ENCODE assay signal across 13 mouse cellular contexts in genomic region chr11:32718979-32719378, GRCm38 (mm10).
"Had no signal": no experiment of that assay in that cellular context is flagged by ENCODE, and none has a peak within 500 bp of the region (broad histone marks: within the 10 kb centered on the region; RNA-seq: fewer than 3 reads in every experiment).

No protein-coding gene starts in this region.

- H3K4me1 ChIP-seq: midbrain, embryonic 12.5 days; neural tube, embryonic 12.5 days had no signal

- H3K27ac ChIP-seq: kidney, postnatal 0 days; limb, embryonic 12.5 days; limb, embryonic 15.5 days; liver, embryonic 14.5 days; macrophage; midbrain, embryonic 12.5 days; midbrain, embryonic 15.5 days; neural tube, embryonic 12.5 days; neural tube, embryonic 15.5 days had no signal

- H3K36me3 ChIP-seq: limb, embryonic 15.5 days; midbrain, embryonic 12.5 days; midbrain, embryonic 15.5 days; neural tube, embryonic 15.5 days had no signal

- H3K4me3 ChIP-seq: limb, embryonic 12.5 days; limb, embryonic 15.5 days; midbrain, embryonic 12.5 days; midbrain, embryonic 15.5 days; neural tube, embryonic 12.5 days; neural tube, embryonic 15.5 days had no signal

- H3K9me3 ChIP-seq: limb, embryonic 12.5 days; limb, embryonic 15.5 days; midbrain, embryonic 12.5 days; midbrain, embryonic 15.5 days; neural tube, embryonic 12.5 days; neural tube, embryonic 15.5 days had no signal

- H3K4me2 ChIP-seq: limb, embryonic 12.5 days; limb, embryonic 15.5 days; liver, embryonic 11.5 days; lung, embryonic 14.5 days; midbrain, embryonic 12.5 days; midbrain, embryonic 15.5 days; neural tube, embryonic 12.5 days; neural tube, embryonic 15.5 days had no signal

- DNase-seq: liver, postnatal 0 days; thymus, postnatal 25 days had no signal

- H3K9ac ChIP-seq: limb, embryonic 12.5 days; limb, embryonic 15.5 days; liver, embryonic 14.5 days; liver, postnatal 0 days; lung, embryonic 14.5 days; midbrain, embryonic 12.5 days; midbrain, embryonic 15.5 days; neural tube, embryonic 12.5 days; neural tube, embryonic 15.5 days had no signal

- H3K27me3 ChIP-seq: limb, embryonic 12.5 days; limb, embryonic 15.5 days; midbrain, embryonic 12.5 days; midbrain, embryonic 15.5 days; neural tube, embryonic 12.5 days; neural tube, embryonic 15.5 days had no signal

- ATAC-seq: liver, postnatal 0 days; midbrain, embryonic 15.5 days had no signal
